Mouse (Mus musculus): Measurements from ENCODE around the gene Rab35.

Rab35 gene

DNA sequence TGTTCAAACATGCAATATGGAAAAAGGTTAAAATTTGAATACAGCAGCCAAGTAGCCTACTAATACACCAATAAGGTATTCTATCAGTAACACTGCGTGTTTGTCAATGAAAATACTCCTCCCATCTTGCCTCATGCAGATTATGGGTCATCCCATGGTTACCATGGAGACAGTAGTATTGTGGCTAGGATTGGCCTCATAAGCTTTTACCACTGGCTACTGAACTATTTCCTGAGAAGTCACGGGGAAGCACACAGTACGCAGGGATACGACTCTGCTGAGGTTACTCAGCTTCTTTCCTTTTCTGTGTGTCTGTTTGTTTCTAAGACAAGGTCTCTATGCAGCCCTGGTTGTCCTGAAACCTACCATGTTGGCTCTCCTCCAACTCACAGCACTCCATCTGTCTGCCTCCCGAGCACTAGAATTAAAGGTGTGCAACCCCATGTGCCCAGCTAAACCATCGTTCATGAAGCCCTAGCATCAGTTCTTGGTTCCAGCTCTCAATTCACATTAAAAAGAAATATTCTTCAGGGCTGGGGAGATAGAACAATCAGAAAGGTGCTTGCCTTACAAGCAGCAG, 63.6 kb downstream of the Rab35 start:
- ATAC-seq (ENCODE audit: insufficient number of reproducible peaks, low FRiP score, low TSS enrichment) = no peak

DNA sequence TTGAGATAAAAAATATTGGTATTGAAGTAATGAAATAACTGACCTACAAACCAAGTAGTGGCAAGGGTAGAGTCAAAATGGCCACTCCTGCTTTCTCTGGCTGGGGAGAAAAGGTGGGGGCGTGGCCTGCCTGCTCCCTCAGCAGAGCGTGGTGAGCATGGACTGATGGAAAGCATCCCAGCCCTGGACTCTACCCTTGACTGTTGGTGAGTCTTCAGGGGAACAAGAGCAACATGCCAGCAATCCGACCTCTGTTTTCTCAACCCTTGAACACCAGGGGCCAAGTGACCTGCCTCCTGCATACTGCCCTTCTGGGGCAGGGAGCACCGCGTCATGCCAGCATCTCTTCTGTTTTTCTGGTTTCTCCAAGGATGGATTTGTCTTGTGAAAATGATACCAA, 65.1 kb downstream of the Rab35 start:
- ATAC-seq (ENCODE audit: insufficient number of reproducible peaks, low FRiP score, low TSS enrichment) = no peak
